7 mouse cellular contexts compared by ENCODE assay signal in genomic region chr2:70508496-70508895, GRCm38 (mm10). TPM values are rescaled to one million over a fixed set of nuclear protein-coding genes. Genes with fewer than 3 reads are reported as not detected.
A peak's percentile ranks its signal among the peaks of the same experiment; 100 is the strongest.
DNase-seq lines count a peak whose midpoint lies in the region; ATAC-seq and TF ChIP-seq lines count a peak whose summit lies in the region.

Gene Erich2 (plus strand): TSS chr2:70508819.

- peak within 1 kb of the TSS; percentile 60 for H3K9ac ChIP-seq in lung, embryonic 15.5 days
- H3K9ac ChIP-seq in embryonic facial prominence, embryonic 14.5 days (ENCODE audit: low read depth, low read length) = peak within 1 kb of the TSS; percentile 61
- H3K9ac ChIP-seq in limb, embryonic 11.5 days (ENCODE audit: low read length) = peak within 1 kb of the TSS; percentile 40

- H3K4me3 ChIP-seq in lung, embryonic 15.5 days = peak within 1 kb of the TSS; percentile 57
- H3K4me3 ChIP-seq in embryonic facial prominence, embryonic 14.5 days (ENCODE audit: low read depth, low read length) = peak within 1 kb of the TSS; percentile 59
- peak within 1 kb of the TSS; percentile 44 for H3K4me3 ChIP-seq in limb, embryonic 11.5 days (ENCODE audit: low read depth, low read length)
- peak within 1 kb of the TSS; percentile 91 for H3K4me3 ChIP-seq in small intestine, adult 2 months (ENCODE audit: low read depth, low read length)

- 10% methylated on average over 10 of the region's 10 CpGs for WGBS in lung, embryonic 15.5 days
- 15% methylated on average over 10 of the region's 10 CpGs for WGBS in embryonic facial prominence, embryonic 14.5 days
- 27% methylated on average over 10 of the region's 10 CpGs for WGBS in limb, embryonic 11.5 days
- 24% methylated on average over 10 of the region's 10 CpGs for WGBS in small intestine, adult 2 months

- peak within 1 kb of the TSS; percentile 81 for H3K4me2 ChIP-seq in lung, embryonic 15.5 days
- H3K4me2 ChIP-seq in embryonic facial prominence, embryonic 14.5 days (ENCODE audit: low read depth, low read length) = peak within 1 kb of the TSS; percentile 87
- peak within 1 kb of the TSS; percentile 81 for H3K4me2 ChIP-seq in limb, embryonic 11.5 days (ENCODE audit: low read depth, severe bottlenecking)

- H3K27ac ChIP-seq in lung, embryonic 15.5 days = peak within 1 kb of the TSS; percentile 80
- no peak within 1 kb of the TSS for H3K27ac ChIP-seq in embryonic facial prominence, embryonic 14.5 days (replicated peaks; ENCODE audit: low read depth, low read length)
- no peak within 1 kb of the TSS for H3K27ac ChIP-seq in limb, embryonic 11.5 days (replicated peaks; ENCODE audit: low read depth, low read length)
- no peak within 1 kb of the TSS for H3K27ac ChIP-seq in small intestine, adult 2 months (ENCODE audit: insufficient read depth, low read depth, low read length)

- H3K4me1 ChIP-seq in lung, embryonic 15.5 days = peaks cover 47% of the 10 kb centered on the region
- H3K4me1 ChIP-seq in embryonic facial prominence, embryonic 14.5 days (ENCODE audit: control insufficient read depth, insufficient read depth, low read length) = peaks cover 11% of the 10 kb centered on the region; the same call in 1 of the 2 replicates
- H3K4me1 ChIP-seq in limb, embryonic 11.5 days (ENCODE audit: control insufficient read depth, insufficient read depth, low read length) = no peaks in the 10 kb centered on the region
- H3K4me1 ChIP-seq in small intestine, adult 2 months (ENCODE audit: control insufficient read depth, insufficient read depth, insufficient read length, low read length) = no peaks in the 10 kb centered on the region; the same call in 1 of the 2 replicates

- TF ChIP-seq CTCF in small intestine, adult 2 months (IDR thresholded peaks at IDR 0.05; ENCODE audit: extremely low read depth, insufficient read length, insufficient replicate concordance, low read depth, low read length) = no peak

- H3K27me3 ChIP-seq in lung, embryonic 15.5 days = no peaks in the 10 kb centered on the region
- H3K27me3 ChIP-seq in embryonic facial prominence, embryonic 14.5 days (replicated peaks; ENCODE audit: control insufficient read depth, insufficient read depth, low read length) = peaks cover 8% of the 10 kb centered on the region
- no peaks in the 10 kb centered on the region for H3K27me3 ChIP-seq in limb, embryonic 11.5 days (ENCODE audit: control insufficient read depth, insufficient read depth, low read length)
- H3K27me3 ChIP-seq in small intestine, adult 2 months (ENCODE audit: control insufficient read depth, insufficient read depth, low read length) = peaks cover 3% of the 10 kb centered on the region; the same call in 1 of the 2 replicates

- ATAC-seq in lung, embryonic 15.5 days (ENCODE audit: borderline replicate concordance, extremely low read depth, low FRiP score, low TSS enrichment) = peak; percentile 2; the same call in 1 of the 2 replicates
- no peak for ATAC-seq in embryonic facial prominence, embryonic 14.5 days (ENCODE audit: low read depth)
- 0 out of 2 replicates have a peak, but pooled peaks have one; percentile 7 for ATAC-seq in limb, embryonic 11.5 days (ENCODE audit: insufficient number of reproducible peaks, low FRiP score, low TSS enrichment, low read depth)

- DNase-seq in lung, adult 18-20 months = no peak
- DNase-seq in embryonic facial prominence, embryonic 14.5 days (ENCODE audit: low spot score) = peak; percentile 33
- DNase-seq in limb, embryonic 11.5 days (ENCODE audit: low spot score) = no peak
- DNase-seq in frontal cortex, adult 2 months (ENCODE audit: extremely low spot score in 1 of 2, low spot score in 1 of 2) = no peak
- DNase-seq in cerebellum, postnatal 14 days = no peak

- H3K36me3 ChIP-seq in lung, embryonic 15.5 days = no peaks in the 10 kb centered on the region
- H3K36me3 ChIP-seq in embryonic facial prominence, embryonic 14.5 days (ENCODE audit: control insufficient read depth, insufficient read depth, low read length) = no peaks in the 10 kb centered on the region
- no peaks in the 10 kb centered on the region for H3K36me3 ChIP-seq in limb, embryonic 11.5 days (ENCODE audit: control insufficient read depth, insufficient read depth, low read length)
- H3K36me3 ChIP-seq in small intestine, adult 2 months (ENCODE audit: control insufficient read depth, insufficient read depth, low read length) = no peaks in the 10 kb centered on the region

- H3K9me3 ChIP-seq in lung, embryonic 15.5 days = no peaks in the 10 kb centered on the region
- 0 out of 2 replicates have a peak, but pooled peaks cover 3% of the 10 kb centered on the region for H3K9me3 ChIP-seq in embryonic facial prominence, embryonic 14.5 days (ENCODE audit: control insufficient read depth, low read length)
- H3K9me3 ChIP-seq in limb, embryonic 11.5 days (ENCODE audit: control insufficient read depth, low read length) = no peaks in the 10 kb centered on the region

- no peak for TF ChIP-seq POLR2A in small intestine, adult 2 months (IDR thresholded peaks at IDR 0.05; ENCODE audit: low read depth, low read length)

RNA-seq across cellular contexts. Expression of gene Erich2, which starts in this region (rescaled TPM):
- 6.9 and 7.6 TPM in 2 replicates for polyA plus RNA-seq in lung, embryonic 15.5 days (2015; fragmentation: Nextera tagmentation; extraction: Ambion mirVana)
- 4.2 and 6.1 TPM in 2 replicates for polyA plus RNA-seq in embryonic facial prominence, embryonic 14.5 days (2014; fragmentation: Nextera tagmentation; extraction: Ambion mirVana)
- 0.33 TPM in 1 of 2 replicates, not detected in the other for polyA plus RNA-seq in limb, embryonic 11.5 days (2014; fragmentation: Nextera tagmentation; extraction: Ambion mirVana)
- 0.44 and 0.46 TPM in 2 replicates for polyA plus RNA-seq in small intestine, adult 2 months (2012; rRNA removed)
- polyA plus RNA-seq in frontal cortex, adult 2 months (2012; rRNA removed) = 0.94 and 1.0 TPM in 2 replicates

Comparison
In these comparisons a context has a peak if more than half of its experiments do, and no peak if none do; other contexts are left out.
1. Peak in ATAC-seq, H3K4me3 ChIP-seq, H3K9ac ChIP-seq and H3K4me2 ChIP-seq in limb, embryonic 11.5 days; RNA of the gene not detected or under 1 TPM.